Mouse (Mus musculus): Measurements from ENCODE around the gene Bach2.

The Bach2 gene

GRCm38 (mm10) chr4:32336642-32337041 is 98.0 kb downstream of the Bach2 start:
- Histone ChIP-seq H3K9me3 (ENCODE audit: low read length) (no peaks in the 10 kb centered on the region), H3K4me3 (replicated peaks; ENCODE audit: low read length) (no peak overlapping the region), H3K27me3 (ENCODE audit: insufficient read depth, low read length) (0 out of 2 replicates have a peak, but pooled peaks cover 9% of the 10 kb centered on the region), H3K36me3 (ENCODE audit: insufficient read depth, low read length) (no peaks in the 10 kb centered on the region), H3K4me1 (replicated peaks; ENCODE audit: low read depth, low read length) (peaks cover 19% of the 10 kb centered on the region)
- TF ChIP-seq CTCF (conservative IDR thresholded peaks at IDR 0.05; ENCODE audit: low read length) (no peak), POU5F1 (IDR thresholded peaks at IDR 0.05; ENCODE audit: borderline replicate concordance, low read length) (no peak)

- peaks cover 19% of the 10 kb centered on the region for H3K4me1 ChIP-seq (replicated peaks; ENCODE audit: low read depth, low read length)
- no peaks in the 10 kb centered on the region for H3K9me3 ChIP-seq (ENCODE audit: low read length)
- no peak overlapping the region for H3K4me3 ChIP-seq (replicated peaks; ENCODE audit: low read length)
- TF ChIP-seq POU5F1 (IDR thresholded peaks at IDR 0.05; ENCODE audit: borderline replicate concordance, low read length), result no peak
- no peak for TF ChIP-seq CTCF (conservative IDR thresholded peaks at IDR 0.05; ENCODE audit: low read length)
- TF ChIP-seq NANOG (IDR thresholded peaks at IDR 0.05; ENCODE audit: borderline replicate concordance, low read length), result no peak
- H3K27me3 ChIP-seq (ENCODE audit: insufficient read depth, low read length), result 0 out of 2 replicates have a peak, but pooled peaks cover 9% of the 10 kb centered on the region
- H3K36me3 ChIP-seq (ENCODE audit: insufficient read depth, low read length), result no peaks in the 10 kb centered on the region
These were observed 99.0 kb downstream of the Bach2 start for GRCm38 (mm10) chr4:32337638-32338037.

- Histone ChIP-seq H3K36me3 (ENCODE audit: insufficient read depth, low read length) (no peaks in the 10 kb centered on the region), H3K4me1 (replicated peaks; ENCODE audit: low read depth, low read length) (peaks cover 19% of the 10 kb centered on the region), H3K27me3 (ENCODE audit: insufficient read depth, low read length) (0 out of 2 replicates have a peak, but pooled peaks cover 9% of the 10 kb centered on the region), H3K9me3 (ENCODE audit: low read length) (no peaks in the 10 kb centered on the region), H3K4me3 (replicated peaks; ENCODE audit: low read length) (no peak overlapping the region)
- TF ChIP-seq POU5F1 (IDR thresholded peaks at IDR 0.05; ENCODE audit: borderline replicate concordance, low read length), result no peak
- TF ChIP-seq CTCF (conservative IDR thresholded peaks at IDR 0.05; ENCODE audit: low read length), result no peak
- TF ChIP-seq NANOG (IDR thresholded peaks at IDR 0.05; ENCODE audit: borderline replicate concordance, low read length), result no peak
These were observed 99.8 kb downstream of the Bach2 start for GRCm38 (mm10) chr4:32338451-32338850.

- no peak for TF ChIP-seq POU5F1 (IDR thresholded peaks at IDR 0.05; ENCODE audit: borderline replicate concordance, low read length)
- TF ChIP-seq NANOG (IDR thresholded peaks at IDR 0.05; ENCODE audit: borderline replicate concordance, low read length), result no peak
- TF ChIP-seq CTCF (conservative IDR thresholded peaks at IDR 0.05; ENCODE audit: low read length), result no peak
- Histone ChIP-seq H3K27me3 (ENCODE audit: insufficient read depth, low read length) (0 out of 2 replicates have a peak, but pooled peaks cover 9% of the 10 kb centered on the region), H3K9me3 (ENCODE audit: low read length) (no peaks in the 10 kb centered on the region), H3K36me3 (ENCODE audit: insufficient read depth, low read length) (no peaks in the 10 kb centered on the region), H3K4me3 (replicated peaks; ENCODE audit: low read length) (no peak overlapping the region), H3K4me1 (replicated peaks; ENCODE audit: low read depth, low read length) (peaks cover 16% of the 10 kb centered on the region)
These were observed 102.2 kb downstream of the Bach2 start for GRCm38 (mm10) chr4:32340844-32341243.

- H3K36me3 ChIP-seq (ENCODE audit: insufficient read depth, low read length), result no peaks in the 10 kb centered on the region
- H3K4me3 ChIP-seq (replicated peaks; ENCODE audit: low read length), result no peak overlapping the region
- H3K4me1 ChIP-seq (replicated peaks; ENCODE audit: low read depth, low read length), result peaks cover 15% of the 10 kb centered on the region
- H3K27me3 ChIP-seq (ENCODE audit: insufficient read depth, low read length), result 0 out of 2 replicates have a peak, but pooled peaks cover 9% of the 10 kb centered on the region
- no peaks in the 10 kb centered on the region for H3K9me3 ChIP-seq (ENCODE audit: low read length)
- TF ChIP-seq POU5F1 (IDR thresholded peaks at IDR 0.05; ENCODE audit: borderline replicate concordance, low read length) (no peak), CTCF (conservative IDR thresholded peaks at IDR 0.05; ENCODE audit: low read length) (peak; percentile 7; the same call in 1 of the 2 replicates)
These were observed 103.7 kb downstream of the Bach2 start for GRCm38 (mm10) chr4:32342269-32342668.

- H3K4me3 ChIP-seq (replicated peaks; ENCODE audit: low read length), result no peak overlapping the region
- H3K4me1 ChIP-seq (replicated peaks; ENCODE audit: low read depth, low read length), result peaks cover 4% of the 10 kb centered on the region
- TF ChIP-seq CTCF (conservative IDR thresholded peaks at IDR 0.05; ENCODE audit: low read length), result no peak
- TF ChIP-seq NANOG (IDR thresholded peaks at IDR 0.05; ENCODE audit: borderline replicate concordance, low read length), result no peak
- no peak for TF ChIP-seq POU5F1 (IDR thresholded peaks at IDR 0.05; ENCODE audit: borderline replicate concordance, low read length)
- H3K27me3 ChIP-seq (ENCODE audit: insufficient read depth, low read length), result 0 out of 2 replicates have a peak, but pooled peaks cover 3% of the 10 kb centered on the region
- H3K9me3 ChIP-seq (ENCODE audit: low read length), result no peaks in the 10 kb centered on the region
- no peaks in the 10 kb centered on the region for H3K36me3 ChIP-seq (ENCODE audit: insufficient read depth, low read length)
These were observed 104.9 kb downstream of the Bach2 start for GRCm38 (mm10) chr4:32343256-32344165.

- Histone ChIP-seq H3K9me3 (ENCODE audit: low read length) (no peaks in the 10 kb centered on the region), H3K27me3 (ENCODE audit: insufficient read depth, low read length) (no peaks in the 10 kb centered on the region), H3K36me3 (ENCODE audit: insufficient read depth, low read length) (no peaks in the 10 kb centered on the region), H3K4me3 (replicated peaks; ENCODE audit: low read length) (no peak overlapping the region), H3K4me1 (replicated peaks; ENCODE audit: low read depth, low read length) (no peaks in the 10 kb centered on the region; the same call in 1 of the 2 replicates)
- TF ChIP-seq CTCF (conservative IDR thresholded peaks at IDR 0.05; ENCODE audit: low read length) (no peak), NANOG (IDR thresholded peaks at IDR 0.05; ENCODE audit: borderline replicate concordance, low read length) (no peak), POU5F1 (IDR thresholded peaks at IDR 0.05; ENCODE audit: borderline replicate concordance, low read length) (no peak)
These were observed 105.7 kb downstream of the Bach2 start for GRCm38 (mm10) chr4:32344276-32344675.

GRCm38 (mm10) chr4:32347202-32347601 is 108.6 kb downstream of the Bach2 start:
- peaks cover 7% of the 10 kb centered on the region; the same call in 1 of the 2 replicates for H3K4me1 ChIP-seq (replicated peaks; ENCODE audit: low read depth, low read length)
- no peak overlapping the region for H3K4me3 ChIP-seq (replicated peaks; ENCODE audit: low read length)
- no peak for TF ChIP-seq CTCF (conservative IDR thresholded peaks at IDR 0.05; ENCODE audit: low read length)
- no peak for TF ChIP-seq POU5F1 (IDR thresholded peaks at IDR 0.05; ENCODE audit: borderline replicate concordance, low read length)
- H3K27me3 ChIP-seq (ENCODE audit: insufficient read depth, low read length), result no peaks in the 10 kb centered on the region
- H3K36me3 ChIP-seq (ENCODE audit: insufficient read depth, low read length), result no peaks in the 10 kb centered on the region
- no peaks in the 10 kb centered on the region for H3K9me3 ChIP-seq (ENCODE audit: low read length)

Measured in E14TG2a.4 (cell line).